Mouse (Mus musculus): ENCODE data around the gene Gm20458. TPM values are rescaled to one million over a fixed set of nuclear protein-coding genes. Genes with fewer than 3 reads are reported as not detected.

Gm20458 gene
- polyA plus RNA-seq, 1 experiment from 2014 or later, result 3.1 TPM

DNA sequence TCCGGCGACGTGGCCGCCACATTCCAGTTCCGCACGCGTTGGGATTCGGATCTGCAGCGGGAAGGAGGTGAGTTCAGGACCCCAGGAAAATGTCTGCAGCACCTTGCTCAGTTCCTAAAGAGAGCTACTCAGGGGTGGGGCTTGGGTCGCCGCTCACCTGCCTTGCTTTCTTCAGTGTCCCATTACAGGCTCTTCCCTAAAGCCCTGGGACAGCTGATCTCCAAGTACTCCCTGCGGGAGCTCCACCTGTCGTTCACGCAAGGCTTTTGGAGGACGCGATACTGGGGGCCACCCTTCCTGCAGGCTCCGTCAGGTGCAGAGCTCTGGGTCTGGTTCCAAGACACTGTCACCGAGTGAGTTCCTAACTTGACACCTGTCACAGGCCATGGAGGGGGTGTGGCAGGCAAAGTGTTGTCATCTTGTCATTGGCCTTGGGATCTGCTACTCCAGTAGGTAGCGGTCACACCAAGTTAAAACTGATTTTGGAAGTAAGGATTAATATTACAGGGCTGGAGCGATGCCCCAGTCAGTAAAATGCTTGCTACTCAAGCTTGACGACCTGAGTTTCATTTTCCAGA is 37.0 kb downstream of the Gm20458 start:
- peak overlapping the region; percentile 86 for H3K27ac ChIP-seq (replicated peaks)

GRCm38 (mm10) chr2:164499317-164499716 is 38.5 kb downstream of the Gm20458 start:
- 74% methylated on average over 5 of the region's 5 CpGs for WGBS
- H3K4me3 ChIP-seq, result no peak overlapping the region
- H3K27ac ChIP-seq (replicated peaks), result no peak overlapping the region
- H3K9me3 ChIP-seq, result 0 out of 2 replicates have a peak, but pooled peaks cover 2% of the 10 kb centered on the region
- peaks cover 10% of the 10 kb centered on the region for H3K4me1 ChIP-seq
- peaks cover 52% of the 10 kb centered on the region for H3K36me3 ChIP-seq (replicated peaks)
- 0 out of 2 replicates have a peak, but pooled peaks cover 2% of the 10 kb centered on the region for H3K27me3 ChIP-seq (replicated peaks; ENCODE audit: low read depth, poor library complexity, severe bottlenecking)
- no peak for DNase-seq (ENCODE audit: low spot score)

More for the DNA sequence above, 37.0 kb downstream of the Gm20458 start:
- H3K4me1 ChIP-seq, result peaks cover 10% of the 10 kb centered on the region
- 6% methylated on average over 21 of the region's 21 CpGs for WGBS
- H3K9me3 ChIP-seq, result no peaks in the 10 kb centered on the region
- H3K36me3 ChIP-seq (replicated peaks), result peaks cover 36% of the 10 kb centered on the region
- DNase-seq (ENCODE audit: low spot score), result no peak
- peak overlapping the region; percentile 95 for H3K4me3 ChIP-seq
- 0 out of 2 replicates have a peak, but pooled peaks cover 4% of the 10 kb centered on the region for H3K27me3 ChIP-seq (replicated peaks; ENCODE audit: low read depth, poor library complexity, severe bottlenecking)

GRCm38 (mm10) chr2:164500511-164500910 is 39.7 kb downstream of the Gm20458 start:
- no peak overlapping the region for H3K4me3 ChIP-seq
- 91% methylated on average over 7 of the region's 7 CpGs for WGBS
- no peak for DNase-seq (ENCODE audit: low spot score)
- peaks cover 64% of the 10 kb centered on the region for H3K36me3 ChIP-seq (replicated peaks)
- peaks cover 12% of the 10 kb centered on the region; the same call in 1 of the 2 replicates for H3K9me3 ChIP-seq
- H3K27me3 ChIP-seq (replicated peaks; ENCODE audit: low read depth, poor library complexity, severe bottlenecking), result no peaks in the 10 kb centered on the region
- H3K27ac ChIP-seq (replicated peaks), result no peak overlapping the region
- H3K4me1 ChIP-seq, result peaks cover 10% of the 10 kb centered on the region

DNA sequence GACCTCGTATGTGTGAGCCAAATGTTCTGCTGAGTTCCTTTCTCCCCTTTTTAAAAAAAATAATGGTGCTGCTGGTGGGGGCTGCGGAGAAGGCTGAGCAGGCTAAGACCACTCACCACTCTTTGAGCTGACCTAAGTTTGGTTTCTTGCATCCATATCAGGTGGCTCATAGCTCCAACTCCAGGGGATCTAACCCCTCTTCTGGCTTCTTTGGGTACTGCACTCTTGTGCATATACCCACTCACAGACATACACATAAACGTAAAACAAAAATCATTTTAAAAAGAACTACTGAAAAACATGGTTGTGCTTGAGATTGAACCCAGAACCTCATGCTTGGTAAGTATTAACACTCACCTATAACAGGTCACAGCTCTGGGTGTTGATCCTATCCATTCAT is 44.2 kb downstream of the Gm20458 start:
- 92% methylated on average over 3 of the region's 3 CpGs for WGBS
- Histone ChIP-seq H3K9me3 (peaks cover 12% of the 10 kb centered on the region; the same call in 1 of the 2 replicates), H3K4me3 (no peak overlapping the region), H3K36me3 (replicated peaks) (peaks cover 90% of the 10 kb centered on the region), H3K4me1 (no peaks in the 10 kb centered on the region), H3K27ac (replicated peaks) (no peak overlapping the region), H3K27me3 (replicated peaks; ENCODE audit: low read depth, poor library complexity, severe bottlenecking) (no peaks in the 10 kb centered on the region)
- no peak for DNase-seq (ENCODE audit: low spot score)

DNA sequence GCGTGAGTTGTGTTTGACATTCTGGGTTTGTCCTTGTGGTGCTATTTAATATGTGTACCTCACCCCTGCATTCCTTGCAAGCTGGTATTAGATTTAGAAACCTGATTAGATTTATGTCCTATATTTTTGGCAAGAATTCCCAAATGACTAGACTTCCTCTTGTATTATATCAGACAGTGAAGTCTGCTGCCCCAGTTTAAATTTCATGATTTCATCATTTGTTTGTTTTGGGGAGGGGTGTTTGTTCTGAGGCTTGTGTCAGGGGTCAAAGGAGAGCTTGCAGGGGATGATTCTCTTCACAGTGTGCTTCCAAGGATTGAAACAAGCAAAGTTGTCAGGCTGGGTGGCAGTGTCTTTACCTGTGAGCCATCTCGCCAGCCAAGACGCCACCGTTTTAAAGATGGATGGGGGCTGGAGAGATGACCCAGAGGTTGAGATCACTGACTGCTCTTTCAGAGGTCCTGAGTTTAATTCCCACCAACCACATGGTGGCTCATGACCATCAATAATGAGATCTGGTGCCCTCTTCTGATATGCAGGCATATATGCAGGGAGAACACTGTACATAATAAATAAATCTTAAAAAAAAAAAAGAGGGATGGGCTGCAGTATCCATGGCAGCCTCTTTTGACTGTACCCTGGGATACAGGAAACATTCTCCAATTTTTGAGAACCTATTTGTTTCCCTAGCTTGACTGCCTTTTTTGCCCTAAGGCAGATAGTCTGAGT is 45.0 kb downstream of the Gm20458 start:
- Histone ChIP-seq H3K4me1 (0 out of 2 replicates have a peak, but pooled peaks cover 1% of the 10 kb centered on the region), H3K9me3 (peaks cover 12% of the 10 kb centered on the region; the same call in 1 of the 2 replicates), H3K27me3 (replicated peaks; ENCODE audit: low read depth, poor library complexity, severe bottlenecking) (no peaks in the 10 kb centered on the region), H3K36me3 (replicated peaks) (peaks cover 81% of the 10 kb centered on the region), H3K4me3 (no peak overlapping the region), H3K27ac (replicated peaks) (no peak overlapping the region)
- DNase-seq (ENCODE audit: low spot score), result no peak
- WGBS, result 93% methylated on average over 4 of the region's 4 CpGs

DNA sequence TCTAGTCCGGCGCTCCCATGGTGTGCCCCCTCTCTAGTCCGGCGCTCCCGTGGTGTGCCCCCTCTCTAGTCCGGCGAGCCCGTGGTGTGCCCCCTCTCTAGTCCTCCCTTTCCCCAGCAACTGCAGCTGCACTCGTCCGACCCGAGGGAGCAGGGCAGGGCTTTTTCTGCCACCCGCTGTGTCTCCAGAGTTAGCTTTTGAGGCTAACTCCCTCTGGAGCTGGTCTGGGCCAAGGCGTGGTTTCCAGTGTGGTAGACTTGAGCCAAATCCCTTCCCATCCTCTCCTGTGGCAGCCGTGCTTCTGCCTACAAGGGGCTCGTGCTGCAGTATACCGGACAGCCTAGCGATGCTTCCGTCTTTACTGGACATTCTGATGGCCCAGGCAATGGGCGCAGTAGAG is 47.0 kb downstream of the Gm20458 start:
- Histone ChIP-seq H3K27me3 (replicated peaks; ENCODE audit: low read depth, poor library complexity, severe bottlenecking) (no peaks in the 10 kb centered on the region), H3K9me3 (peaks cover 12% of the 10 kb centered on the region; the same call in 1 of the 2 replicates), H3K4me3 (no peak overlapping the region), H3K4me1 (0 out of 2 replicates have a peak, but pooled peaks cover 5% of the 10 kb centered on the region), H3K36me3 (replicated peaks) (peaks cover 61% of the 10 kb centered on the region), H3K27ac (replicated peaks) (no peak overlapping the region)
- WGBS, result 87% methylated on average over 19 of the region's 19 CpGs
- DNase-seq (ENCODE audit: low spot score), result no peak

DNA sequence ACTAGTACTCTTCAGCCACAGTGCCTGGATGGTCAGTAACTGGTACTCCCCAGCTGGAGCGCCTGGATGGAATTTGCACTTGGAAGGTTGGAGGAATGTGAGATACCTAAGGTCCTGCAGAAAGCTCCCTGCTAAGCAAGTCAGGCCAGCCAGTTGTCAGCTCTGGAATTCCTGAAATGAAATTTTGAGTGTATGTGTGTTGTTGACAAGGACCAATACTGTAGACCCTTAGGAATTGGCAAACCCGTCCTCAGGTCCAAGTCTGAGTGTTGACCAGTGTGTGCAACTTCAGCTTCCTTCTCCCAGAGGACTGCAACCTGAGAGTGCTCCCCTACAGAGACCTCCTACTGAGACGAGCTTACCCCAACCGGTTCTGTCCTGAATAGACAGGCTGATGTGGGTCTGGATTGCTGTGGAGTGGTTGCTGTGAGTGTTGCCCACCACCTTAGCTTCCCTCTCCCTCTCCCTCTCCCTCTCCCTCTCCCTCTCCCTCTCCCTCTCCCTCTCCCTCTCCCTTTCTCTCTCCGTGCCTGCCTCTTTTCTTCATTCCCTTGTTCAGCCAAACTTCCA is 49.9 kb downstream of the Gm20458 start:
- no peak overlapping the region for H3K4me3 ChIP-seq
- 0 out of 2 replicates have a peak, but pooled peaks cover 5% of the 10 kb centered on the region for H3K4me1 ChIP-seq
- DNase-seq (ENCODE audit: low spot score), result no peak
- no peaks in the 10 kb centered on the region for H3K27me3 ChIP-seq (replicated peaks; ENCODE audit: low read depth, poor library complexity, severe bottlenecking)
- H3K27ac ChIP-seq (replicated peaks), result peak overlapping the region; percentile 61; the same call in 1 of the 2 replicates
- no peaks in the 10 kb centered on the region for H3K9me3 ChIP-seq
- H3K36me3 ChIP-seq (replicated peaks), result peaks cover 32% of the 10 kb centered on the region
- 38% methylated on average over 5 of the region's 5 CpGs for WGBS

GRCm38 (mm10) chr2:164512121-164512909 is 51.5 kb downstream of the Gm20458 start:
- WGBS, result 63% methylated on average over 14 of the region's 14 CpGs
- H3K4me3 ChIP-seq, result no peak overlapping the region
- H3K9me3 ChIP-seq, result 0 out of 2 replicates have a peak, but pooled peaks cover 5% of the 10 kb centered on the region
- no peaks in the 10 kb centered on the region for H3K27me3 ChIP-seq (replicated peaks; ENCODE audit: low read depth, poor library complexity, severe bottlenecking)
- H3K27ac ChIP-seq (replicated peaks), result no peak overlapping the region
- 0 out of 2 replicates have a peak, but pooled peaks cover 5% of the 10 kb centered on the region for H3K4me1 ChIP-seq
- DNase-seq (ENCODE audit: low spot score), result no peak
- peaks cover 16% of the 10 kb centered on the region for H3K36me3 ChIP-seq (replicated peaks)

GRCm38 (mm10) chr2:164513389-164513788 is 52.6 kb downstream of the Gm20458 start:
- Histone ChIP-seq H3K27me3 (replicated peaks; ENCODE audit: low read depth, poor library complexity, severe bottlenecking) (no peaks in the 10 kb centered on the region), H3K4me3 (no peak overlapping the region), H3K27ac (replicated peaks) (no peak overlapping the region), H3K9me3 (0 out of 2 replicates have a peak, but pooled peaks cover 5% of the 10 kb centered on the region), H3K4me1 (0 out of 2 replicates have a peak, but pooled peaks cover 5% of the 10 kb centered on the region), H3K36me3 (replicated peaks) (peaks cover 6% of the 10 kb centered on the region; the same call in 1 of the 2 replicates)
- no peak for DNase-seq (ENCODE audit: low spot score)
- WGBS, result 73% methylated on average over 8 of the region's 8 CpGs

- H3K36me3 ChIP-seq (replicated peaks), result no peaks in the 10 kb centered on the region
- no peak overlapping the region for H3K27ac ChIP-seq (replicated peaks)
- H3K4me3 ChIP-seq, result no peak overlapping the region
- DNase-seq (ENCODE audit: low spot score), result no peak
- 0 out of 2 replicates have a peak, but pooled peaks cover 5% of the 10 kb centered on the region for H3K9me3 ChIP-seq
- no peaks in the 10 kb centered on the region; the same call in 1 of the 2 replicates for H3K27me3 ChIP-seq (replicated peaks; ENCODE audit: low read depth, poor library complexity, severe bottlenecking)
- WGBS, result 85% methylated on average over 3 of the region's 3 CpGs
- 0 out of 2 replicates have a peak, but pooled peaks cover 5% of the 10 kb centered on the region for H3K4me1 ChIP-seq
These were observed 54.1 kb downstream of the Gm20458 start for GRCm38 (mm10) chr2:164514916-164515315.

DNA sequence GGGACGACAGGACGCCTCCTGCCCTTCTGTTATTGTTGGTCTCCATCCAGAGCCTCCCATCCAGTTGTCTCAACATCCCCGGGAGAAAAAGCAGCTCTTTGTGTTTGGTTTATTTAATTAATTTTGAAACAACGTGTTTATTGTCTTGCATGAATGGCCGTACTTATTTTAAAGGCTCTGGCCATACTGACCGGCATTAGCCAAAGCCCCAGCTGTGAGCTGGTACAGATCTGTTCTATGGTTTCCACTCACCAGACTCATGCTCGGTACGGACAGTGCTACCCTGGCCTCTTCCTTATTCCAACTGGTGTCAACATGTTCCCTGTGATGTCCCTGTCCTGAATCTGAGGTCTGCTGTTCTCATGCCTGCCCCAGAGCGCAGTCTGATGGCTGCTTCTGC is 55.1 kb downstream of the Gm20458 start:
- whole genome bisulfite sequencing, result 79% methylated on average over 9 of the region's 9 CpGs
- peaks cover 7% of the 10 kb centered on the region for H3K4me1 ChIP-seq
- H3K36me3 ChIP-seq (replicated peaks), result no peaks in the 10 kb centered on the region
- H3K27me3 ChIP-seq (replicated peaks; ENCODE audit: low read depth, poor library complexity, severe bottlenecking), result no peaks in the 10 kb centered on the region; the same call in 1 of the 2 replicates
- H3K27ac ChIP-seq (replicated peaks), result no peak overlapping the region
- no peak overlapping the region for H3K4me3 ChIP-seq
- H3K9me3 ChIP-seq, result 0 out of 2 replicates have a peak, but pooled peaks cover 5% of the 10 kb centered on the region
- DNase-seq (ENCODE audit: low spot score), result no peak

- 90% methylated on average over 11 of the region's 11 CpGs for WGBS
- Histone ChIP-seq H3K27me3 (replicated peaks; ENCODE audit: low read depth, poor library complexity, severe bottlenecking) (peaks cover 2% of the 10 kb centered on the region), H3K4me3 (no peak overlapping the region), H3K36me3 (replicated peaks) (no peaks in the 10 kb centered on the region), H3K4me1 (peaks cover 8% of the 10 kb centered on the region), H3K9me3 (0 out of 2 replicates have a peak, but pooled peaks cover 5% of the 10 kb centered on the region), H3K27ac (replicated peaks) (no peak overlapping the region)
- no peak for DNase-seq (ENCODE audit: low spot score)
These were observed 55.8 kb downstream of the Gm20458 start for GRCm38 (mm10) chr2:164516592-164516991.
